Mouse (Mus musculus): ENCODE measurements around the gene Golm1.

DNA sequence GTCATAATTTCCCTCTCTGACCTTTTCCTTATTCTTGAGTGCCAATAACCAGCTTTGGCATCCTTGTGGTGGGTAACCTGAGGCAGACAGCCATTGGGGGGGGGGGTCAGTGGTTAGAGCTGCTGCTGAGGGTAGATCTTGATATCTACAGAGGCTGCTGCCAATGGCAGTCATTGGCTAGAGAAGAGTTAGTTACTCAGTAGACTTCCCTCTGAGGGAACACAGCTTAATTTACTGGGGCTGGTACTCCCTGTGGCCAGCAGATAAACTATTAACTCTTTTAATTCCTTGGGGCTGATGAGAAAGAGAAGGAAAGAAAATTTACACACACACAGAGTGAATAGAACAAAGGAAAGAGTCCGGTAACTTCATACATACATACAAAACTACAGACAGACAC is 43.9 kb upstream of the Golm1 start:
- no peak for TF ChIP-seq CTCF (IDR thresholded peaks at IDR 0.05)
- no peak for TF ChIP-seq EP300 (IDR thresholded peaks at IDR 0.05)
